In the genomic region with DNA sequence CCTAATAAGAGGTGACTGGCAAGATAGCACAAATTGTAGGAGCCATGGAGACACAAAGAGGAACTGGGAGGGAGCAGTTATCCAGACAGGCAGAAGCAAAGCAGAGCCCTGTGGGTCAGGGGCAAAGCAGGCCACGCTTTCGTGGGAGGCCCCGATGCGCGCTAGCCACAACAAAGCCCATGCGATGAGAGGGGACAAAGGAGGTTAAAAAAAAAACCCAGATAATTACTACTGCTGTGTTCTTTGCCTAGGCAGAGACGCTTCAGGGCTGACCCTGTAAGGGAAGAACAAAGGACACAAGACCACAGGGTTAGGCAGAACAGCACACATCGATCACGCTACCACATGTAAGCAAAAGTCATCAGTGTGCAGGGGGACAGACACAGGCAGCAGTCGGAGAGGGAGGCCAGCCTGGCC, we compare ENCODE assay signal across 14 mouse cellular contexts.
DNase-seq lines count a peak whose midpoint lies in the region; ATAC-seq and TF ChIP-seq lines count a peak whose summit lies in the region.
"Had no signal": no experiment of that assay in that cellular context is flagged by ENCODE, and none has a peak within 500 bp of the region (broad histone marks: within the 10 kb centered on the region; RNA-seq: fewer than 3 reads in every experiment).

No protein-coding gene starts in this region.

- H3K36me3 ChIP-seq in hindbrain, embryonic 11.5 days (ENCODE audit: control insufficient read depth, insufficient read depth, low read length): no peaks in the 10 kb centered on the region
- H3K36me3 ChIP-seq in hindbrain, postnatal 0 days (ENCODE audit: insufficient read depth, low read length): peaks cover 6% of the 10 kb centered on the region; the same call in 1 of the 2 replicates
- H3K36me3 ChIP-seq in embryonic facial prominence, embryonic 11.5 days (replicated peaks; ENCODE audit: control insufficient read depth, insufficient read depth, low read depth, low read length): no peaks in the 10 kb centered on the region; the same call in 1 of the 2 replicates
- H3K36me3 ChIP-seq in hindbrain, embryonic 13.5 days: peaks cover 56% of the 10 kb centered on the region
- H3K36me3 ChIP-seq in neural tube, embryonic 13.5 days: peaks cover 59% of the 10 kb centered on the region
- H3K36me3 ChIP-seq: heart, embryonic 15.5 days; liver, embryonic 13.5 days had no signal

- no peak overlapping the region for H3K4me2 ChIP-seq in hindbrain, embryonic 11.5 days (replicated peaks; ENCODE audit: low read depth, low read length)
- H3K4me2 ChIP-seq in hindbrain, postnatal 0 days (ENCODE audit: low read depth, low read length): no peak overlapping the region
- H3K4me2 ChIP-seq in embryonic facial prominence, embryonic 11.5 days (ENCODE audit: low read depth, low read length): no peak overlapping the region
- H3K4me2 ChIP-seq in hindbrain, embryonic 13.5 days: no peak overlapping the region
- H3K4me2 ChIP-seq in neural tube, embryonic 13.5 days: no peak overlapping the region
- H3K4me2 ChIP-seq: heart, embryonic 15.5 days; liver, embryonic 13.5 days had no signal

- peaks cover 4% of the 10 kb centered on the region; the same call in 1 of the 2 replicates for H3K4me1 ChIP-seq in hindbrain, embryonic 11.5 days (replicated peaks; ENCODE audit: control insufficient read depth, insufficient read depth, low read length)
- H3K4me1 ChIP-seq in hindbrain, postnatal 0 days (ENCODE audit: insufficient read depth, low read length): no peaks in the 10 kb centered on the region; the same call in 1 of the 2 replicates
- no peaks in the 10 kb centered on the region for H3K4me1 ChIP-seq in embryonic facial prominence, embryonic 11.5 days (ENCODE audit: control insufficient read depth, insufficient read depth, low read length)
- peaks cover 18% of the 10 kb centered on the region for H3K4me1 ChIP-seq in hindbrain, embryonic 13.5 days (replicated peaks)
- H3K4me1 ChIP-seq in neural tube, embryonic 13.5 days (replicated peaks): peaks cover 17% of the 10 kb centered on the region
- H3K4me1 ChIP-seq: heart, embryonic 15.5 days; liver, embryonic 13.5 days had no signal

- H3K9me3 ChIP-seq in hindbrain, embryonic 11.5 days (ENCODE audit: control insufficient read depth, low read length): no peaks in the 10 kb centered on the region
- no peaks in the 10 kb centered on the region for H3K9me3 ChIP-seq in hindbrain, postnatal 0 days (ENCODE audit: low read length)
- H3K9me3 ChIP-seq in embryonic facial prominence, embryonic 11.5 days (replicated peaks; ENCODE audit: control insufficient read depth, low read length): no peaks in the 10 kb centered on the region
- no peaks in the 10 kb centered on the region for H3K9me3 ChIP-seq in hindbrain, embryonic 13.5 days
- no peaks in the 10 kb centered on the region for H3K9me3 ChIP-seq in neural tube, embryonic 13.5 days
- H3K9me3 ChIP-seq: heart, embryonic 15.5 days; liver, embryonic 13.5 days had no signal

- H3K27me3 ChIP-seq in hindbrain, embryonic 11.5 days (ENCODE audit: control insufficient read depth, insufficient read depth, low read length): no peaks in the 10 kb centered on the region
- no peaks in the 10 kb centered on the region for H3K27me3 ChIP-seq in hindbrain, postnatal 0 days (ENCODE audit: insufficient read depth, low read length)
- no peaks in the 10 kb centered on the region for H3K27me3 ChIP-seq in embryonic facial prominence, embryonic 11.5 days (ENCODE audit: control insufficient read depth, insufficient read depth, low read length)
- H3K27me3 ChIP-seq in hindbrain, embryonic 13.5 days: no peaks in the 10 kb centered on the region
- H3K27me3 ChIP-seq in neural tube, embryonic 13.5 days: no peaks in the 10 kb centered on the region
- H3K27me3 ChIP-seq: heart, embryonic 15.5 days; liver, embryonic 13.5 days had no signal

- WGBS in hindbrain, embryonic 11.5 days: 20% methylated on average over 10 of the region's 10 CpGs
- 42% methylated on average over 10 of the region's 10 CpGs for WGBS in hindbrain, postnatal 0 days
- WGBS in embryonic facial prominence, embryonic 11.5 days: 39% methylated on average over 10 of the region's 10 CpGs
- WGBS in hindbrain, embryonic 13.5 days: 19% methylated on average over 10 of the region's 10 CpGs
- 18% methylated on average over 10 of the region's 10 CpGs for WGBS in neural tube, embryonic 13.5 days

- ATAC-seq in hindbrain, embryonic 11.5 days (ENCODE audit: low FRiP score): peak; percentile 64; the same call in 1 of the 2 replicates
- ATAC-seq in hindbrain, postnatal 0 days: no peak
- ATAC-seq in embryonic facial prominence, embryonic 11.5 days (replicated peaks; ENCODE audit: insufficient number of reproducible peaks, low FRiP score, low TSS enrichment, low read depth): no peak
- ATAC-seq in hindbrain, embryonic 13.5 days (ENCODE audit: low FRiP score): no peak
- ATAC-seq in neural tube, embryonic 13.5 days (ENCODE audit: low read depth): no peak

- no peak overlapping the region for H3K4me3 ChIP-seq in hindbrain, embryonic 11.5 days (ENCODE audit: low read depth, low read length)
- no peak overlapping the region for H3K4me3 ChIP-seq in hindbrain, postnatal 0 days (ENCODE audit: low read length)
- no peak overlapping the region for H3K4me3 ChIP-seq in embryonic facial prominence, embryonic 11.5 days (ENCODE audit: low read depth, low read length)
- no peak overlapping the region for H3K4me3 ChIP-seq in hindbrain, embryonic 13.5 days
- no peak overlapping the region for H3K4me3 ChIP-seq in neural tube, embryonic 13.5 days
- H3K4me3 ChIP-seq: heart, embryonic 15.5 days; liver, embryonic 13.5 days had no signal

- H3K9ac ChIP-seq in hindbrain, embryonic 11.5 days (ENCODE audit: low read depth, low read length): peak overlapping the region; percentile 24
- H3K9ac ChIP-seq in hindbrain, postnatal 0 days (replicated peaks; ENCODE audit: low read length): no peak overlapping the region
- H3K9ac ChIP-seq in embryonic facial prominence, embryonic 11.5 days (replicated peaks; ENCODE audit: low read length): no peak overlapping the region
- H3K9ac ChIP-seq in hindbrain, embryonic 13.5 days: peak overlapping the region; percentile 51; the same call in 1 of the 2 replicates
- peak overlapping the region; percentile 32 for H3K9ac ChIP-seq in neural tube, embryonic 13.5 days
- H3K9ac ChIP-seq: heart, embryonic 15.5 days; liver, embryonic 13.5 days had no signal

- TF ChIP-seq CTCF in hindbrain, postnatal 0 days (IDR thresholded peaks at IDR 0.05; ENCODE audit: low read depth): no peak

- DNase-seq in hindbrain, embryonic 11.5 days (ENCODE audit: low spot score): peak; percentile 50
- DNase-seq in hindbrain, postnatal 0 days (ENCODE audit: low spot score): no peak
- DNase-seq in embryonic facial prominence, embryonic 11.5 days (ENCODE audit: low spot score): peak; percentile 27
- no peak for DNase-seq in adrenal gland, postnatal 36 days
- DNase-seq in liver: no peak
- DNase-seq in layer of hippocampus, adult 9-11 months: no peak
- DNase-seq: cerebellum, adult 11-12 months; gastrocnemius, postnatal 36 days; kidney, adult 18-20 months; liver, embryonic 13.5 days; lung, postnatal 10 days had no signal

- peak overlapping the region; percentile 66 for H3K27ac ChIP-seq in hindbrain, embryonic 11.5 days (ENCODE audit: low read depth, low read length)
- no peak overlapping the region for H3K27ac ChIP-seq in hindbrain, postnatal 0 days
- no peak overlapping the region for H3K27ac ChIP-seq in embryonic facial prominence, embryonic 11.5 days (replicated peaks; ENCODE audit: low read depth, low read length)
- H3K27ac ChIP-seq in hindbrain, embryonic 13.5 days: peak overlapping the region; percentile 76
- H3K27ac ChIP-seq in neural tube, embryonic 13.5 days (replicated peaks): 0 out of 2 replicates have a peak overlapping the region, but pooled peaks have one; percentile 43
- H3K27ac ChIP-seq: heart, embryonic 15.5 days; liver, embryonic 13.5 days had no signal

Comparison
In these comparisons a context has a peak if more than half of its experiments do, and no peak if none do; other contexts are left out.
1. DNase-seq: peak in hindbrain, embryonic 11.5 days (single experiment) and embryonic facial prominence, embryonic 11.5 days (single experiment); none in hindbrain, postnatal 0 days (single experiment), adrenal gland, postnatal 36 days (0 of 2), liver (single experiment) and layer of hippocampus, adult 9-11 months (single experiment).
2. H3K27ac ChIP-seq: peak in hindbrain, embryonic 11.5 days (single experiment), hindbrain, embryonic 13.5 days (single experiment) and neural tube, embryonic 13.5 days (single experiment); none in hindbrain, postnatal 0 days (single experiment) and embryonic facial prominence, embryonic 11.5 days (single experiment).
3. H3K9ac ChIP-seq: peak in hindbrain, embryonic 11.5 days (single experiment), hindbrain, embryonic 13.5 days (single experiment) and neural tube, embryonic 13.5 days (single experiment); none in hindbrain, postnatal 0 days (single experiment) and embryonic facial prominence, embryonic 11.5 days (single experiment).